Mouse (Mus musculus) ovary, adult 18-20 months (tissue): ENCODE data around the gene Rcor3.
A peak's percentile ranks its signal among the peaks of the same experiment; 100 is the strongest.

Source experiments
- DNase-seq: peaks from one replicate; pipeline ENCODE4 v3.0.0; 2022; ENCODE audit warnings: low spot score, mixed read lengths

The Rcor3 gene

DNA sequence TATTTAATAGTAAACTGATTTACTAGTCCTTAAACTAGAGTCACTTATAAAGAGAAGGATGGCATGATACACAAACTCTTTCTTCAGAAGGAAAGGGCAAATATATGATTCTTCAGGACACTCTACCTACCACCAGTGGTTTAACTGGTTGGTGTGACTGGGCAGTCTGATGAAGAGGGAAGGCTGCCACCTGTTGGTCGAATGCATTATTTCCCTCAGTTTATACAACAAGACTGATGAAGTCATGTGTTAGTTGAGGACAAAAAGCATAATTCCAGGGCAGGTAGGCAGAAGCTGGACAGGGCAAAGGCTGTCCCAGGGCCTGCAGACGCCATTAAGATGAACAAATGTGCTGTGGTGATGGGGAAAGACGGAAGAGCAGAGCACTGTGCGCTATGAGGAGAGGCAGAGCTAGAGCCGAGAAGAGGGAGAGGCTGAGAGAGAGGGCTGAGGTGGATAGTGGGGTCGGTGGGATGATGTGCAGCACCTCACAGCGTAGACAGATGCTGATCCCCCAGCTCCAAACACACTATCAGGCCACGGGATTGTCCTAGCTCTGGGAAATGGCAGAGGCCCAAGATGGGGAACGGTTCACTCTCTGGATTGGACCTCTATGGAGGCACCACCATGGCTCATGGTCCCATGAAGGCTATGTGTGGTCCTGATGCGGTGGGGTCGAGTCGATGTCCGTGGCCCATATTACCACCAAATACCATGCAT, 43.3 kb downstream of the Rcor3 start:
- no peak for DNase-seq

DNA sequence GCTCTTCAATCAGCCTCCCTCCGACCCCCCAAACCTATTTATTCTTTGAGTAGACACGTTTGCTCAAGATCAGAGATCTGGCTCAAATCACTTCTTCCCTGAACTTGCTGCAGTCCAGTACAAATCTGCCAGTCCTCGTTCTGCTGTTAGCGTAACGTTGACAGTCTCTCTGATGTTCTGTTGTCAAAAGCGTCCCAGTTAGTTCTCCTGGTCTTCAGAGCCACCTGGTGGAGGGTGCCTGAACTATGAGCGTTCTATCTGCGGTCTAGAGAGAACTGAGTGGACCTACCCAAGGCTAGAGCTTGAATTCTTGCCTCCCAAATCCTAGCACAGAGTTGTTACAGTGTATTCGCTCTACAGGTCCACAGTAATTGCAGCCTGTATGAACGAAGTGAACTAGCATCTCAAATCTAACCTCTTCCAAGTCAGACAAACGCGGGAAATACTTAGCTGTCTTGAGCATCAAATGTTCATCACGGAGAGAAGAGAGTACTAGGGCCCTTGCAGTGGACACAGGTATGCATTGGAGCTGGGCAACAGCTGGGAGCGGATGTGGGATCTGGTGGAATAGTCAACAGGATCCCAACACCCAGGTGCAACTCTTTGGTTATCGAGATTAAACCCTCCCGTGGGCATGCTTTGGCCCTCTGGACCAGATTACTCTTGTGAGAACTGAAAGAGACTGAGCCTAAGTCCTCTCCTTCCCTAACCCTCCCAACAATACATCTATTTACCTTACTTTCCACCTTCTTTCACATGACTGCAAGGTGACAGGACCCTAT, 44.8 kb downstream of the Rcor3 start:
- DNase-seq: peak; percentile 70

DNA sequence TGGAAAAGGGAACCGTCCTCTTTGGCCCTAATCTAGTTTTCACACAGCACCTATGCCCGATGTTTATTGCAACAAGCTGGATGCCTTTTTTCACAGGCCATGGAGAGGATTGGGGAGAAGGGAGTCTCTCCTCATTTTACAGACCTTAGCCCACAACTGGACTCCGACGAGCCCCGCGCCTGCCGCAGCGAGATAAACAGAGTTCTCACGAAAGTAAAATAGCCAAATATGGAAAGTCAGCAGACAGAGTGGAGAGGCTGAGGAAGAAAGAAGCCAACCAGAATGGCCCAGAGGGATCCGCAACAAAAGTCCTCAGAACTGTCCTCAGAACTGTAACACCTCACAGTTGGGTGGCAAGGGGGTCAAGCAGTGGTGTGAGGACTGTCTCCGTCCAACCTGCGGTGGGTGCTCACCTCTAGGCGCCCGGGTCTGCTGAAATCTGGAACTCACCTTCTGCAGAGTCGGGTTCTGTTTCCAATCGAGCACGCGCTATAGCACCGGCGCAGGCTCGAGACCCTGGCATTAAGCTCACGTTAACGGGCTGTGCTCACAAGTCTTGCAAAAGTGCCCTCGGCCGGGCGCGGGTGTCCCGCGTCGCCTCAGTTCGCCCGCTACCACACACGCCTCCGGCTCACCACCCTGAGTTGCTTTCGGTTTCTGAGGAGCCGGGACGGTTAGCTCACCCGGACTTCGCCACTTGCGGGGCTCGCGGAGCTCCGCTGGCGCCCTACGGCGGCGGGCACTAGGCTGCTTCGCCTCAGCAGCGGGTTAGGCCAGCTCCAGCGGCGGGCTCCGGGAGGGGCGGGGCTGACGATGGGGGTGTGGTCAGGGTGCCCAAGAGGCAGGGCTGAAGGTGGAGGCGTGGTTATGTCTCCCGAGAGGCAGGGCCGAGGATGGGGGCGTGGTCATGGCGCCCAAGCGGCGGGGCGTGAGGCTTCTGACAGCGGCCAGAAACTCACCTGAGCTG, 45.8 kb downstream of the Rcor3 start, which contains the start of gene Traf5:
Gene Traf5 (minus strand): TSS at position 754 of the 967 bp plus-strand sequence.
- peak; percentile 96 for DNase-seq

DNA sequence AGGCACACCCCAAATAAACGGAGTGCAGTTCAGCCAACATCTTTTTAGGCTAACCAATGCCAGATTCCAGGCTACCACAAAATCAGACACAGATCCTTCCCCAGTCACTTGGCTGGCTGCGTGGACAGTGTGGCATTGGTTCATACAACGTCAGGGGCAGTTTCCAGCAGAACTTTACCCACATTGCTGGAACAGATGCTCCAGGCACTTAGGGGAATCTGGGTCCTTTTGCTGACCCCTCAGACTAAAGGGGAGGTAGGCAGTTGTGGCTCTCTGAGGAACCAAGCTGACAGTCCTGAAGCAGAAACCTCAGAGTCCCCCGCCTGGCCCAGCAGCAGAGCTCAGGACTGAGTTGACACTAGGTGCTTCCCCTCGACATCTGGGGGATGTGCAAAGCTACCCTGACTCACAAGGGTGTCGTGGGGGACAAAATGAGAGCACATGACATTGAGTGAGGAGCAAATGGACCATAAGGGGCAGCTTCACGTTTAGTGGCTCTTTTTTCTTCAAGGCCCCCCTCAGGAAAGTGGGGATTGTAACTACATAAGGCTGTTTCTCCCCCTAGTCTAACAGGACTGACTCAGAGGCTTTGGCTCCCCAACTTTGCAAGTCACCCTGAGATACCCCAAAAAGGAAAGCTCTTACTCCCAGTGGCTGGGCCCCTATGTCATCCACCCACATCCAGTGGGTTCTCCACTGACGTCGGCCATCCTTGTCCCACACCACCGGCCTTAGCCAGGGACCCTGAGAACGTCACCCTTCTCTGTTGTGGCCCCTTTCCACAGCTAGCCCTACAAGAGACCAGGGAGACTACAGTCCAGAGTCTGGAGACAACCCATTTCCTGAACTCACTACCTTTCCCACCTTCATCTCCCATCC, 46.9 kb downstream of the Rcor3 start:
- no peak for DNase-seq

DNA sequence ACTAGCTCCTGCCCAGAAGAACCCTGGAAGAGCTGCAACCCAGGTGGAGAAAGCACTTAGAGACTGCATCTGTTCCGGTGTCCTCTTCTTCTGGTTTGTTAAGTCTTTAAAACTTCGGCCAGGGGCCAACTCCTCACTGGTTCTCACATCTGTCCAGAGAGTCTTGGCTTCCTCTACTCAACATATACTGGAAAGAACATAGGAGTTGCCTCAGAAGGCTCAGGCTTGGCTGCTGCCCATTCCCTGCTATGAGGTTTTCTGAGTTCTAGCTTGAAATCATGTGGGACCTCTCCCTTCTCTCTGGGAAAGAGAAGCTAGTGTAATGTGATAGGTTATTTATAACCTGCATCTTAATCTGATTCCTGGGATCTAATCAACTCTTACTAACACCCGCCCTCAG, 47.6 kb downstream of the Rcor3 start:
- no peak for DNase-seq

DNA sequence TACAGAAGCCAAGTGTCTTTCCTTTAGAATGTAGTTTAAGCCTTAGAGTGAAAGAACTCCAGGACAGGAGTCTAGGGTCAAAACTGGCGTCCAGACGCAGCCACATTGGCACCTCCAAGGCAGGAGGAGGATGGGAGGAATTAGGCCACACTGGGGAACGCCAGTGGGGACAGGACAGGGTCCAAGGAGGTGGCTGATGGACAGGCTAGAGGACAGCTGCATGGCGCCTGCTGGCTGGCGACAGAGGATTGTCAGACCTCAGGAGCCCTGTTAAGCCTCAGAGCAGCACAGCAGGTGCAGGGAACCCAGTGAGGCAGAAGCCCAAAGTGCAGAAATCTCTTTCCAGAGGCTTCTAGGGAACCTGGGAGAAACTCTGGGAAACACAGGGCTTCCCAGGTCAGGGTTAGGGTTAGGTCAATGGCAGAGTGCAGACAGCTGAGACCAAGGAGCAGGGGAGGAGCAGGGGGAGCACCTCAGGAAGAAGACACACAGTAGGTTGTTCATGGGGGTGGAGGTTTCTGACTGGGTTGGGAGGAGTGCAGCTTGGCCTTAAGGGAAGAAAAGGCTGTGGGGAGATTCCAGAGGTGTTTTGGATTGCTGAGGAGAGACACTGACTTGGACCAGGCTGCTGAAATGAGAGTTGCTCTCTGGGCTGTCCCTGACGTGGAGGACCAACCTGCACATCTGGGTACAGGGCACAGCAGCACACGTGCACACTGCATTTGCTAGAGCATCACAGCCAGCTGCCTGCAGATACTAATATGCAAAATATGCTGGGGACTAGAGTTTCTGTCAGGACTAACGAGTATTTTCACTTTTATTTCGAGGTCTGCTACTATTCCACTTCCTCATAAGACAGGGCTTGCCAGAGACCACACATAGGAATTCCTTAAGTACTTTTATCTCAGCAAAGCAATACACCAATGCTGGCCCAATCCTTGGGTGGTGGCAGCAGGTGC, 48.4 kb downstream of the Rcor3 start:
- no peak for DNase-seq

DNA sequence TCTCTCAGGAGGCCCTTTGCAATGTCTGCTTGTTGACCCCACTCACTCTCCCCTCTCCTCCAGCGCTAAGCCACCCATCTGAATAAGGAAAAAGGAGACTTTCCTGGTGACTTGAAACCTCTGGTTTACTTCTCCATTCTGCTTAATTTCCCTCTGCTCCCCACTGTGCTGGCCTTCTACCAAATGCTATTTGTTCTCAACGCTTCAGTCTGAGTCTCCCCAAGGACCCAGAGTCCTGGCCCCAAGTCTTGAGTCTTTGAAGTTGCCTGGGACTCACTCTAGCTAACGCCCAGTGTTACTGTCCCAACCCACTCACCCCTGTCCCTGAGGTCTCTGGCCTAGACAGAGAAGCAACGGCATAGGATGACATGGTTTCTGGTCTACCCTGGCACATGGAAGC, 49.9 kb downstream of the Rcor3 start:
- no peak for DNase-seq

DNA sequence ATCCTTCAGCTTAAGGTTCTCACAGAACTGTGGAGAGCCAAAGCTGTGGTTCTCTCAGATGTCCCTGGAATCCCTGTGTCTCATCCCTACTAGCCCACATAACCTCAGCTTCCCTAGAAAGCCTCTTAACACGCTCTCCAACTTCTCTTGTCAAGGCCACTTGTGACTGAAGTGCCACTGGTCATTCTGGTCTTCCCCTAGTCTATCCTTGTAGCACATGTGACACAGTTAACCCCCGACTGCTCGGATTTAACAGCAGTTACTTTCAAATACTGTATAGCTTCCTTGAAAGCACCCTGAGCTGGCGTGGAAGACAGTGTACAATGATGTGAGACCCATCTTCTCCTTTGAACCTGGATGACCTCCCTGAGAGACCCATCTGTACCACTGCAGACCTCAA, 50.8 kb downstream of the Rcor3 start:
- DNase-seq: no peak

DNA sequence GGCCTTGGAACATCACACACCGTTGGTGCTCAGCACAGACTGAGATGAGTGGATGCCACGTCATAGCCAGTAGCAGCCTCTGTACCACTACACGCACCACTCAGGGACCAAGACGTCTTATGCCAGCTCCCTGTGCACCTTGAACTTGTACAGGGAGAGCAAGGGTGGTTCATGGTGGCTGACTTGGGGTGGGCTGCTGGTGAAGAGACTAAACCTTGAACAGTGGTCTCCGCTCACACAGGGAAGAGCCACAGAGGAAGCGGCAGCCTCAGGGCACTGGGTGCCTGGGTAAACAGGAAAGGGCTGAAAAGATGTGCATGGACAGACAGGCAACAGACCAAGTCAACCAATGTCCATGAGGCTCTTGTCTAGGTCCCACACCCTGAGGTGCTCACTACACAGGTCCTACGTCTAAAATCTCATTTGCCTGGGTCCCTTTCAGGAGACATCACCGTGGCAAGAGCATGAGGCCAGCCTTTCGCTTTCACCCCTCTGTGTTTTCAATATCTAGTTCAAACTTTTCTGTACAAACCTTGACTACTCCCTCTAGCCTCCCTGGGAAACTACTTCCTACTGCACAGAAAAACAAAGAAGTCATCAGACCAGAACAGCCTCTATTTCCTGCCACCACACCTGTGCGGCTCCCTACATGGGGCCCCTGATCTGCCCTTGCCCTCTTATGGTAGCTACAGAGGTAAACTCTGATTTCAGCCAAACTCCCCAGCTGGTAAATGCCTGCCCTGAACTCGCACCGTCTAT, 51.4 kb downstream of the Rcor3 start:
- no peak for DNase-seq

DNA sequence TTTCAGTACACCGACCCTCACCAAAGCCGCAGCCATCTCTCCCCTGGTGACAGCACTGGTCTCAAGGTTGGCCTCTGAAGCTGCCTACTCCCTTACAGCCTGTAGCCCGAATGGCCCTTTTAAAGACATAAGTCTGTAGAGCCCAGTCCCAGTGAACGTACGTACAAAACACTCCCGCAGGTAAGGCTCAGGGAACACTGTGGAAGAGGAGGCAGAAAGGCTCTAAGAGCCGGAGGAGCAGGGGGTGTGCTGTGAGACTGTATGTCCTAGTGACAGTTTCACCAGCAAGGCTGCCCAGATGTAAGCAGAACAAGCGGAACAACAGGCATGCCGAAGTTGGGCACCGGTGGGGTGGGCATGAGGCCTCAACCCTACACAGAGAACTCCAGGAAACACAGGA, 52.6 kb downstream of the Rcor3 start:
- DNase-seq: no peak

DNA sequence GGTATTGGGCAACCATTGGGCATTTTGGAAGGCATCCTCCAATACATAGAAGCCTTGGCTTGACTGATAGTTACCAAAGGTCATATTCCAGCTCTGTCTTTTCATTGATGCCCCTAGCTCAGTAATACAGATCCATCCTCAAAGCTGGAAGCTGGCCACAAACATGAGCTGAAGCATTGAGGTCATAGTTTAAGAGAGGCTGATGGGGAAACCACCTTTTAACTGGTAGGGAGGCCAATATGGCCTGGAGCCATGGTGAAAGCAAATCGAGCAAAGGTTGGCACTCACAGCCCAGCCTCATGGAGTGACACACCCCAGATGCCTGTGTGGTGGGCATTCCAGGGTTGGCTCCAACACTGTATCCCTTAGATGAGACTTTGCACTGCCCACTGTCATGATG, 55.2 kb downstream of the Rcor3 start:
- DNase-seq: no peak

DNA sequence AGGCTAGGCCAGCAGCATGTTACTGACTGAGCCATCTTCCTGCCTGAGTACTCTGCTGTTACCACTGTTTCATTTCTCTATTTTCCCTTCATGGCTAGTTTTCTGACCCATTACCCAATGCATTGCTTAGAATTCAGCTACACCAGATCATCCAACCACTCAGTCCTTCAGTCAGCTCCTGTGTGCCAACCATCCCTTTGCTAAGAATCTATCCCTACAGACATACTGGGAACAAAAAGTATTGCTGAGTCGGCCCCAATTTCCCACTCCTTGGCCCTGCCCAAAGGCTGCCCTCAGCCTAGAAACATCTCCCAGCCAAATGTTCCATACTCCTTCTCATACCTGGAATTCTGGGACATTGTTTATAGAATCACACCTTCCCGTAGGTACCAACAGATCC, 56.7 kb downstream of the Rcor3 start:
- DNase-seq: no peak

DNA sequence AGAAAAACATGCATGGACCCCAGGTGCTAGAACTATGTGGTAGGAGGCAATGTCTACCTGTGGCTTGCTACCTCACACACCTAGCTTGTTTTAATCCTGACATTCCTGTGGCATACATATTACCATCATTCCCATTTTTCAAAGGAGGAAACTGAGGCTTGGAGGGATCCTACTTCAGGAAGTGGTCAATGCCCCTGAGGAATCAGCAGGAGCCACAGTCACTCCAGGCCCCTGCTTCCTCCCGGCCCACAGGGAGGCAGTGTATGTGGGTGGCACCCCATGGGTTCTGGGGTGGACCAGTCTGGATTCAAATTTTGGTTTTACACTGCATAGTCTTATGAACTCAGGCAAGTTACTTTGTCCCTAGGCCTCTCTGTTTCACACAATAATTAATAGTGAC, 58.7 kb downstream of the Rcor3 start:
- no peak for DNase-seq

DNA sequence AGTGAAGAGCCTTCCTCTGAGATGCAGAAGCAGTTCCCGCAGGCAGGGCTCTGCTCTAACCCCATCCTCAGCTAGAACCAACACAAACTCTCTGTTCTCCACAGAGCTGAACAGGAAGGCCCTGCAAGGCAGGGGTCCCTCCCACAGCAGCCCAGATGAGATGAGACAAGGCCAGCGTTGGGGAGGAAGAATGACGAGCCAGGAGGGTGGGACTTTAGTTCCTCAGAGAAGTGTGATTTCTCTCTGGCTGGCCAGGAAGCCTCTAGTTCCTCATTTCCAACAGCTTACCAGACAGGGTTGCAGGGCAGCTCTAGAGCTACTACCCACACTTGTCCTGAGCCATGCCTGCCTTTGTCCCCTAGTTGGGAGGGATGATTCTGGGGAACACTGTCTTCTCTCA, 59.5 kb downstream of the Rcor3 start:
- DNase-seq: no peak

DNA sequence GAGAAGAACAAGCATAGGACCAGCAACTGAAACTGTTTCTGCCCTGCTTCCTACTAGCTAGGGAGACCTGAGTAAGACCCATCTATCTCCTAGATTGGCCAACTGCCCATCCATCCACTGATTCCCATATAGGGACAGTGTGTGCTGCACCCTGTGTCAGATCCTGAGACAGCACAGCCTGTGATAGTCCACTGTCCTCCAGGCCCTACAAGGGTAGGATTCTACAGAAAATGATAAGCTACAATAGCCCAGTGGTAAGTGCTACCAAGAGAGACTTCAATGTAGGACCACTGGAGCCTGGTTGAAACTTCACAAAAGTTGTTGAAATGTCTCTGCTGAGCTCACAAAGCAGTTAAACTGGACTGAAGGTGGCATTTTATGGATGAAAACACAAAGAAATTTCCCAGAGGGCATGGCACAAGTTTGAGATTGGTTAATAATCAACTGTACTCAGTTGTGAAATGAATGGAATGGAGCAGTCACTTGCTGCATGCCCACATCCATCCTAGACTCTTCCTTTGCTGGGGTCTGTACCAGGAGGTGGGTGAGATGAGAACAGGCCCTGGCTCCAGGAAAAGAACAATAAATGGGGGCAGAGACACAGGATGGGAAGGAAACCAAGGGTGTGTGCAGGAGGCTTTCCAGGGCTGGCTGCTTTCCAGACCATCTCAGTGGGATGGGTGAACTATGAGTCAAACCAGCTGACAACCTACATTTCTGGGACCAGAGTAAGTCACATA, 60.9 kb downstream of the Rcor3 start:
- no peak for DNase-seq

DNA sequence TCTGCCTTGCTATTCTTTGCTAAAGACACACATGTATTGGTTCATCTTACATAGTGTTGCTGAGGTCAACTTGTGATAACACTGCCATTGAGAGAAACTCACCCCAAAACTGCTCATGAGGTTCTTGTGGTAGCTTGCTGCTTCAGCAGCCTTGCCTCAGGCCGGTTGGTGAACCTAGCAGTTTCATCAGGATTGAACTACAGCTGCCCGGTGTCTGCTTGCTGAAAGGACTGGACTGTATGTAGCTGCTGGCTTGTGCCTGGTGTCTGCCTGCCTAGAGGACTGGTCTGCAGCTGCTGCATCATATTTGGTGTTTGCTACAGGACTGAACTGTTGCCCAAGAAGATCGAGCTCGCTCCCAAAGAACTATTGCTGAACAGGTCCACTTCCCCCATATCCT, 61.8 kb downstream of the Rcor3 start:
- DNase-seq: no peak

DNA sequence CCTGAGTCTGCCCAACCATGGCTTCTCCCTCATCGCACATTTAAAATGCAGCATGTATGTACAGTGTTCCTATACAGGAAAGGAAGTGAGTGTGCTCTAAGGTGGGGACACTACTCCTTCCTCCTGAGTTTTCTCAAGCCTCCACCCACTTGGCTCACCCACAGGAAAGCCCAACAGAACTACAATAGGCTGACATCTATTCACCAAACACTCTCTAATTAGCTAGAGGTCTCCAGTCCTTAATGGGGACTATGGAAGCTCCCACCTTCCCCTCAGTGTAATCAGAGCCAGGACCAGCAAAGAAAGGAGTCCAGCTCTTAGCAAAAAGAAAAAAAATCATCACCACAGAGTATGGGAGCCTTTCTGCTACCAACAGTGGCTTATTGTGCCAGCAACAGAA, 63.0 kb downstream of the Rcor3 start:
- DNase-seq: no peak

DNA sequence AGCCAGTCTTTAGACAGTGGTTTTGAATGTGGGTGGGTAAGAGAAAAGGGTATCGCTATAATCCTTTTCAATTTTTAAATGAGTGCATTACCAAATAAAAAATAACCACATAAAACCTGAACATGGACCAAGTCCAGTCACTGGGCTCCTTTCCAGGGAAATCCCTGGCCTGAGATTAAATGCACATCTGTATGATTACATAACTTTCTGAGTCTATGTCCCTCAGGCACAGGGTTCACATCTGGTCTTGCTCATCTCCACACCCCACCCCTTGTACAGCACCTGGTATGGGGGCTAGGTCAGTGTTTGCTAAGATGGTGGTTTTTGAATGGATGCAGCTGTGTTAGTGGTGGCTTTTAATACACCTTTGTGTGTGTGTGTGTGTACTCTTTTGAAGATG, 65.4 kb downstream of the Rcor3 start:
- DNase-seq: no peak

DNA sequence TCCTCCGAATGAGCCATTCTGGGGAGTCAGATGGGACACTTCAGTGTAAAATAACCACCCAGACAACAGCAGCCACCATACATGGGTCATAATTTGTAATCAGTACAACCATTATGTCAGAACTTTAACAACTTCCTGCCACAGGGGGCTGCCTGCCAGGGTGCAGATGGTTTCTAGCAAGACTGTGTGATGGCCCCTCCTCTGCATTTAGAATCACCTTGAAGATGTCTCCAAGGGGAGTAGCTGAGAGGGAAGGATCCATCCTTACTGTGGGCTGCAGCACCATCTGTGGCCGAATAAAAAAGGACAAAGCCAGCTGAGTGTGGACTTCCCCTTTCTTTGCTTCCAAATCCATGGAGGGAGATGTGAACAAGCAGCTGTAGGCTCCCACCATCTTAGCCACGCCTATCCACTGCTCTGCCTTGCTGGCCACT, 67.2 kb downstream of the Rcor3 start:
- no peak for DNase-seq
